Mouse (Mus musculus): ENCODE measurements around the gene Hbq1a.

Hbq1a gene

DNA sequence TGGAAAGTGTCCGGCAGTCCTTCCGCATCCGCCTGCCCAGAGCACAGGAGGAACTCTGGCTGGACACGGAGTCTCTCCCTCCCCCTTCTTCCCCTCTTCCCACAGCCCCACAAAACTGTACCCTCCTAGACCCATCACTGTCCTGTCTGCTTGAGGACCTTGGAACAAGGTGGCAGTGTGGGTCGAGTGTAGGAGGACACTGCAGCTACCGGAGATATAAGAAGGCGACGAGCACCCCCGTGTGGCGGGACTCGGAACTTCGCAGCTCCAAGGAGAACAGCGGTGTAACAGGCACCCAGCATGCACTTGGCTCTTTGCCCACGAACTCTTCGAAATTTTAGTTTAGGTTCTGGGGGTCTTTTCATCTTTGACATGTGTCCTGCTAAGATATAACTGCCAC, 24.7 kb downstream of the Hbq1a start:
- peak; percentile 73 to 81 for DNase-seq (ENCODE audit: low spot score in 2 of 2)

DNA sequence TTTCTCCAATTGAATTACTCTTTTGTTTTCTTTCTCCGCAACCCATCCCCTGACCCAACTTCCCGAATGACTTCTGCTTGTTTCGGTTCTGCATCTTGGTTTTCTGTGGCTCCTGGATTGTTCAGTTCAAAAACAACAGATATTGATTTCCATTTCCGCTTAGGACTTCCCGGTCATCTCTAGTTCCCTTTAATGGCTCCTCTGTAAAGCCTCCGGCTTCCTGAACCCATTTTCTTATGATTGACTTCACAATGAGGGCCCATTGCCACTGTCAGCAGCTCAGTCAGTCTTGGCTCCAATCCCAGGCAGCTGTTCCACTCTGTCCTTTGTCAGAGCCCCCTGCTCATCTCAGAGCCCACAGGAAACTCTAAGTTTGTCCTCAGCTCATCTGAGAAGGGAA, 31.2 kb downstream of the Hbq1a start:
- DNase-seq (ENCODE audit: low spot score in 2 of 2), result no peak

DNA sequence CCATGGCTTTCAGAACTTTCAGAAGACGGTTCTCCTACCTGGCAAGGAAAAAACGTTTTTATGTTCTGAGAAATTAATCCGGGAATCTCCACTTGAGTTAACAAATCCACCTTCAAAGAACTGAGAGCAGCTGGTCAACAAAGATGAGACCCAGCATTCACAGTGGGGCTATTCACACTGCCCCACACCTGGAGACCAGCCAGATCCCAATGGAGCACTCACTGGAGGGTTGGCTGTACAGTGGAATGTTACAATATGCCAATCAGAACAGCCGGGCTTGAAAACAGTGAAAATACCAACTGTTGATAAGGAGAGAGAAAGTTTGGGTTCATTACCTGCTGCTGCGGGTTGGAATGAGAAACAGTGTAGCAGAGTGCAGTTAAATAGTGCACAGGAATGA, 32.0 kb downstream of the Hbq1a start:
- no peak for DNase-seq (ENCODE audit: low spot score in 2 of 2)

DNA sequence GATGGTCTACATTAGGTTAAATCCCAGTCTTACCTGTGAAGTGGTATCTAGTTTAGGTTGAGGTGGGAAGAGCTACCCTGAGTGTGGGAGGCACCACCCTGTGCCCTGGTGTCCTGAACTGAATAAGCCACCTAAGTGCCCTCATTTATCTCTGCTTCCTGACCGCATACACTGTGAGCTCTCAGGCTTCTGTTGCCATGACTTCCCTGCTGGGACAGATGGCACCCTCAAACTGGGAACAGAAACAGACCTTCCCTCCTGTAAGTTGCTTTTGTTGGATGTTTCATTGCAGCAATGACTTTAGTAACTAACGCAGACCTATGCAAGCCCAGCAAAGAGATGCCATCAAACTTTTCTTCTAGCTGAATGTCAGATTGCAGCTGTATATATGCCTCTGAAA, 33.4 kb downstream of the Hbq1a start:
- no peak for DNase-seq (ENCODE audit: low spot score in 2 of 2)

DNA sequence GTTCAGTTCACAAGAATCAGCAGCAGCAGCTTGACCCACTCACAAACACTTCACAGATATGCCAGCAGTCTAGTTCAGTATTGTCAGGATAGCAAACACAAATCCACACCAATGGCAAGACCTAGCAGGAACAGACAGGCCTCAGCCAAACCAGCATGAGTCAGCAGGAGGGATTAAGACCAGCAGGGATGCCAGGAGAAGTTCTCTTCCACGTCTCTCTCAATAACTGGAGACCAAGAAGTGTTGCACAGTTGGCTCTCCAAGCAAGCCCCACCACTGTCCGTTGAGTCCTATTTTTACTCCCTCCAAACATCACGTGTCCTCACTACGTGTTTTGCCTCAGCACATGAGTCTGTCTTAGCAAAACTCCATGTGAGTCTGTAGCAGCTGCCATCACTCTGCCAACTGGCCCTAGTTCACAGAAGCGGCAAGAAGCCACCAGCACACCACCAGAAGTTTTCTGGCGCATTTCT, 36.6 kb downstream of the Hbq1a start:
- DNase-seq (ENCODE audit: low spot score in 2 of 2), result no peak

DNA sequence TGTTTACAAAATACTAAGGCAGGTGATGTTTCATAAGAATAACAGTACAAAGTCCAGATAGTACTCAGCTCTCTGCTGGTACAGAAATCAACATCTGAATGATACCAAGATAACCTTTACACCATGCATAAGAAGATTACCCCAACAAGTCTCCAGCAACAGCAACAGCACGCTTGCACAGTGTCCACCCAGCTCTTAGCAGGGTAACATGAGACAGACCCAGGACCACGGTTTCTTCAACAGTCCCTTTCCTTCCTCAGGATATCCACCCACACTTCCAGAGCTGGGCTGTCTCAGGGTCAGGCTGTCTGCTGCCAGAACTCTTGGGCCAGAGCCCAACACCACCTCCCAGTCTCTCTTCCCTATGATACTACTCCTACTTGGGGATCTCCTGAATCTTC, 39.3 kb downstream of the Hbq1a start:
- DNase-seq (ENCODE audit: low spot score in 2 of 2), result no peak

DNA sequence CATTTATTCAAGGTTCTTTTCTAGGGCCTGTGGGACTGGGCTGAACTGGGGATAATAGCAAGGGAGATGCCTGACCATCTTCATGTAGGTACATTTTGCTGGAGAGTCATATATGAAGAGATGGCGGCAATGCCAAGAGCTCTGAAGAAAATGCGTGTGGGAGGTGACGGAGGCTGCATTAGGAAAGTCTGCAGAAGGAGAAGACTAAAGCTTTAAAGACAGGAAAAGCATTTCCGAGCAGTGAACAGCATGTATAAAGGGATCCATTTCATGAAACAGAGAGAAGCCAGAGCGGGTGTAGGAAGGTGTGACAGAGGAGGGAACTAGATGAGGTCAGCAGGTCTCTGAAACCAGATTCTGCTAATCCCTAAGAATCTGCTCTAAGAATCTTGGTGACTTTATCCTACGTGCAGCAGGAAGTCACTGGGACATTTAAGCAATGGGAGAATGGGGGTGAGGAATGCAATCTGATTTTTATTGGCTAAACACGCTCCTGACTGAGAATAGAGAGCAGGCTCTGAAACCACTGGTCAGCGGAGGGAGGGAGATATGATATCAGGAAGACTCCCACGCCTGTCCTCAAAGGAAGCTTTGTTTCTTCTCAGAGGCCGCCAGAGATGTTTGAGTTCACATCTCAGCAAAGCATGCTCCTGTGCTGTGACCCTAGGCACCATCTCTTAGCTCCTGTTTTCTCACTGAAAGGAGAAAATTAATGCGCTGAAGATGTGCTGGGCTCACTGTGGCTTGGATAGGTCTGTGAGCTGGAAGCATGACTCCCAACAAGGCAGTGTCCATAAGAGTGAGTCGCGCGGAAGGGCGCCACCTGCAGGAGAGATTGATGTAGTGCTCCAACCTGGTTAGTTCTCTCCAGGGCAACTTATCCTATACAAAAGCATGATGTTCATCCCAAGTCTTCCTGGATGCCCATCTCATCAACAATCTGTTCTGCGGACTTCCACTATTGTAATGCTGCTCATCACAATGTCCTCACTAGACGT, 40.9 kb downstream of the Hbq1a start:
- DNase-seq (ENCODE audit: low spot score in 2 of 2), result peak in 1 of 2 experiments; percentile 17

DNA sequence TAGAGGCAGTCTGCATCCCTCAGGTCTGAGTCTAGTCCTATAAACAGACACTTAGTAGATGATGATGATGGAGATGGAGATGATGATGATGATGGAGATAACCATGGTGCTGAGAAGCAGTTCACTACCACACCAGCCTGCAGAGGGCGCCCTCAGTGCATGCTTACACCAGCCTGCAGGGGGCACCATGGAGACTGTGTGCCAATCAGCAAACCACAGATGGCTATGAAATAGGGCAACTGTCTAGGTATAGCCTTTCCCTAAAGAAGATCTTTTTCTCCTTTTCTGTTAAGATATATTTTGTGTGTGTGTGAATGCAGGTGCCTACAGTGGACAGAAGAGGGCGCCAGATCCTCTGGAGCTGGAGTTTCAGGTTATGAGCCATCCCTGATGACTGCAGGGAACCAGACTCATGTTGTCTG, 42.9 kb downstream of the Hbq1a start:
- DNase-seq (ENCODE audit: low spot score in 2 of 2), result peak; percentile 61 to 66

DNA sequence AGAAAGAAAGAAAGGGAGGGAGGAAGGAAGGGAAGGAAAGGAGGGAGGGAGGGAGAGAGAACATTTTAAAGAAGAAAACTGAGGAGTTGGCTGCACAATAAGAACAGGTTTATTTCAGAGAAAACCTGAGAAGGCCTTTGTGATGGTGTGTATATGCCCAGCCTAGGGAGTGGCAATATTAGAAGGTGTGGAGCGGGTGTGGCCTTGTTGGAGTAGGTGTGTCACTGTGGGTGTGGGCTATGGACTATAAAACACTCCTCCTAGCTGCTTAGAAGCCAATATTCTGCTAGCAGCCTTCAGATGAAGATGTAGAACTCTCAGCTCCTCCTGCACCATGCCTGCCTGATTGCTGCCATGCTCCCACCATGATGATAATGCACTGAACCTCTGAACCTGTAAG, 43.5 kb downstream of the Hbq1a start:
- no peak for DNase-seq (ENCODE audit: low spot score in 2 of 2)

DNA sequence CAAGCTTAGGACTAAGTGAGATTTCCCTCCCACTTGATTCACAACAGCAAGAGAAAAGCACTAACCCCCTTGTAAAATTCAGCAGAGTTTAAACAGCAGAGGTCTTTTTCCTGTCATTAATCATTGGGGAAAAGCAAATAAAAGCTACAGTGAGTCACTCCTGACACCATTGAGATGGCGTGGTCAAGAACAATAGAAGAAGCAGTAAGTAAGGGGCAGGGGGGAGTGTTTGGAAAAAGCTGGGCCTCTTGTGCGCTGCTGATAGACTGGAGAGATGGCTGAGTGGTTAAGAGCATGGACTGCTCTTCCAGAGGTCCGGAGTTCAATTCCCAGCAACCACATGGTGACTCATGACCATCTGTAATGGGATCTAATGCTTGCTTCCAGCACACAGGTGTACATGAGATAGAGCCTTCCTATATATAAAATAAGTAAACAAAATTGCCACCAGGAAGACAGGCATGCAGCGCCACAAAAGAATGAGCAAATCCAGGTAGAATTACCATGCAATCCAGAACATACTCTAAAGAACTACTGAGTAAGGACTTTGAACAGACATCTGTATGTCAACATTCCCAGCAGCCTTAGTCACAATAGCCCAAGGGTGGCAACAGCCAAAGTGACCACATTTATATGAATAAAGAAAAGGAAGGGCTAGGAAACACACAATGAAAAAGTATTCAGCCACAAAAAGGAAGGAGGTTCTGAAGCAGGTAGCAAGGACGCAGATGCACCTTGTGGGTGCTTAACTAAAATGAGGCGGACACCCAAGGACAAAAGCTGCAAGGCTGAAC, 45.8 kb downstream of the Hbq1a start:
- no peak for DNase-seq (ENCODE audit: low spot score in 2 of 2)

DNA sequence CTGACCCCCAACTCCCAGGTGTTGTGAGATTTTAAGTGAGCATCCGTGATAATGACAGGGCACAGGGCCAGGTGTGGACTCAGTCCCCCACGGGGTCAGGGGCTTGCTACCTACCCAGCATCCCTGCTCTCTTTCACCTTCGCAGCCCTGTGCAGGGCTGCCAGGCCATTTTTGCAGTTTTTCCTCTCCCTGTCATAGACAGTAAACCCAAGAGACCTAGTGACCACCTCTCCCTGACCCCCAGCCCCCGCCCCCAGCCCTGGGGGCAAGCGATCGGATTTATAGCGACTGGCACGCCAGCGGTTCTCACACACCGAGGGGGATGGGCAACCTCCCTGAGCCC, 47.4 kb downstream of the Hbq1a start:
- DNase-seq (ENCODE audit: low spot score in 2 of 2), result no peak

DNA sequence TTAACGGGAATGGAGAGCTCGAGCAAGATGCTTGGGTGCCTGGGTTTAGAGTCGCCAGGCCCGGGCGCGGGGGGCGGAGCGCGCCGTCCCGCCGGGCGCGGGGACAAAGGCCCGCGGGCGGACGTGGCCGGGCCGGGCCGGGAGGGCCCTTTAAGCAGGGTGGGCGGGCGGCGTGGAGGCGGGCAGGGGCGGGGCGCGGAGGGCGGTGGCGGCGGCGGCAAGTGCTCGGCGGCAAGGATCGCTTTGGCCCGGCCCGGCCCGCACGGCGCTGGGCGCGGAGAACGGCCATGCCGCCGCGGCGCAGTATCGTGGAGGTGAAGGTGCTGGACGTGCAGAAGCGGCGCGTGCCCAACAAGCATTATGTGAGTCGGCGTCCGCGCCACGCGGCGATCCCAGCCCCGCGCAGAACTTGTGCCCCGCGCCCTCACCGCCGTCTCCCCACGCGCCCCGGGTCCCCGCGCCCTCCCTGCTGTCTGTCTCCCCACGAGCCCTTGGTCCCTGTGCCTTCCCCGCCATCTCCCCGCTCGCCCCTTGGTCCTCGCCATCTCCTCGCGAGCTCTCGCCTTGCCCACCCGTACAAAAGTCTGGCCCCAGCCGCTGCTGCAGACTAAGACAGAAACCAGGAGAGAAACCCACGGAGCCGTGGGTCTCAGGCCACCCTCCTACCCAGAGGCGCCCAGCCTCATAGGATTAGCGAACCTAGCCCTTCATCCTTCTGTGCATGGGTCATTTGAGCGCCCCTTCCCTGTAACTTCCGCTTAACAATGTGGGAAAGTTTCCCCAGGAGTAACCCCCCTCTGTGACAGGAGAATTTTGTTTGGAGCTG, 48.0 kb downstream of the Hbq1a start, which contains the start of gene Sh3pxd2b:
Gene Sh3pxd2b (plus strand): TSS at position 214 of the 826 bp plus-strand sequence.
- DNase-seq (ENCODE audit: low spot score in 2 of 2), result no peak

DNA sequence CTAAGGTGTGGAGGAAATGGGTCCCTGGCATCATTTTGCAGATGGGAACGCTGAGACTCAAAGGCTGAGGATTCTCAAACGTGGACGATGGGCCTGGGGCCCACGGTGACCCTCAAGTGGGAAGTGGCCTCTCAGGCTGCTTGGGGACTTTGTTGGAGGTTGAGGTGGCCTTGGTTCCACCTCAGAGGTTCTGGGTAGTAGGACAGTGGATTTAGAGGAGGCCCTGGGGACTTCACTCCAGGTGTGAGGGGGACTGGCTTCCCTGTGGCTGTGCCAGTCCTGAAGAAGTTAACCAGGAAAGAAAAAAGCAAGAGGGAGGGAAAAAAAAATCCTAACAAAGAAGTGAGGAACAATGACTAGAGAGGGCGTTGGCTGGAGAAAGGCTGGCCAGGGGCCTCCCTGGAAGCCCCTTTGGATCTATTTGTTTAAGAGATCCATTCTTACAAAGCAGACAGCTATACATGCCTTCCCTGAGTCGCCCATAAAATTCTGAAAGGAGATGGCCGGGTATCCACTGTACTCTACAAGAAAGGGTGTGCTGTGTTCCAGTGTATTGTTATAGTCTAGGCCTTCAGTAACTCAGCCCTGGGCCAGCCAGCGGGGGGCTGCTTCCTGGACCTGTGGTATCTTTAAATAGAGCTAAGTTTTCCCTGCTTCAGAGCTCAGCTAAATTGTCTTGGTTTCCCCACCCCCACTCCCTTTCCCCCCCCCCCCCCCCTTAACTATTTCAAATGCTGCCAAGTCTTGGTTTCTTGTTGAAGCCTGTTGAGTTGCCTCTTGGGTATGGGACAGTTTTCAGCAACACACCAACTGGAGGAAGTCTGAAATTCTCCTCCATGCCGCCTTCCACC, 48.8 kb downstream of the Hbq1a start:
- no peak for DNase-seq (ENCODE audit: low spot score in 2 of 2)

DNA sequence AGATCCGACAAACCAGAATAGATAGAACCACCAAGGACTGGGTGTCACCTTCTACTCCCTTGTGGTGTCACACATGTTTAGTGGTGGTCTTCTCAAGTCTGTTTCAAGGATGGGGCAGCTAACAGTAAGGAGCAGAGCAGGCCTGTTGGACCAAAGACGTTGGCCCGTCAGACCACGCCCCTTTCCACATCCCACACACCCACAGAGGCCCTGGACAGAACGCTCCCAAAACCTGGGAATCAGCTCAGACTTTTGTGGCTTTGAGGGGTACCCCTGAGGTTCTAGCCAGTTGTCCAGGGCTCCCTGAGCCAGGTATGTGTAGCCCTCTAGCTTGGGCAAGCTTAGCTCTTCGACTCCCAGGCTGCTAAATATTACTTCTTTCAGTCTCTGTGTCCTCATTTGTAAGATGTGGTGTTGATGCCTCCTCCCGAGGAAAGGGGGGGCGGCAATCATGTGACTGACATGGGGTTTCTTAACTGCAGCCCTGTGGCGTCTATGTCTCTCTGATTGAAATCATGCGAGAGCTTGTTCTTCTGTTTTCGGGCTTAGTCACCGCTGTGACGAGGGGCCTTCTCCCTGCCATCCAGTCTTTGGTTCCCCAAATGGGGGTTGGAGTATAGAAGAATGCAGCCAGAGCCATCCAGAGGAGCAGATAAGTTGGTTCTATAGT, 49.5 kb downstream of the Hbq1a start:
- DNase-seq (ENCODE audit: low spot score in 2 of 2), result no peak

Data from natural killer cell, adult 2 months (primary cell).